Mouse (Mus musculus): Measurements from ENCODE around the gene Noc3l. TPM values are rescaled to one million over a fixed set of nuclear protein-coding genes. Genes with fewer than 3 reads are reported as not detected.

Noc3l gene
- polyA plus RNA-seq, 1 experiment from 2014 or later = 9.3 TPM

- no peaks in the 10 kb centered on the region for H3K27me3 ChIP-seq (ENCODE audit: control insufficient read depth, insufficient read depth, low read length)
- WGBS = 84% methylated on average over 9 of the region's 9 CpGs
- H3K4me3 ChIP-seq (ENCODE audit: low read depth, low read length) = no peak overlapping the region
- no peak for ATAC-seq (ENCODE audit: insufficient number of reproducible peaks, insufficient read depth, low FRiP score, low read depth)
- H3K36me3 ChIP-seq (ENCODE audit: control insufficient read depth, insufficient read depth, low read length) = peaks cover 10% of the 10 kb centered on the region
- no peak overlapping the region for H3K9ac ChIP-seq (replicated peaks; ENCODE audit: low read depth, low read length)
- no peaks in the 10 kb centered on the region for H3K9me3 ChIP-seq (ENCODE audit: control insufficient read depth, low read depth, low read length)
- H3K4me2 ChIP-seq (replicated peaks; ENCODE audit: low read depth, low read length) = no peak overlapping the region
- H3K4me1 ChIP-seq (ENCODE audit: control insufficient read depth, insufficient read depth, low read length) = no peaks in the 10 kb centered on the region
- H3K27ac ChIP-seq (ENCODE audit: low read length) = no peak overlapping the region
These were observed 35.5 kb downstream of the Noc3l start for GRCm38 (mm10) chr19:38783542-38783941.

- no peak for ATAC-seq (ENCODE audit: insufficient number of reproducible peaks, insufficient read depth, low FRiP score, low read depth)
- WGBS = 58% methylated on average over 2 of the region's 2 CpGs
- Histone ChIP-seq H3K27me3 (ENCODE audit: control insufficient read depth, insufficient read depth, low read length) (no peaks in the 10 kb centered on the region), H3K4me3 (ENCODE audit: low read depth, low read length) (no peak overlapping the region), H3K9ac (replicated peaks; ENCODE audit: low read depth, low read length) (no peak overlapping the region), H3K36me3 (ENCODE audit: control insufficient read depth, insufficient read depth, low read length) (peaks cover 3% of the 10 kb centered on the region; the same call in 1 of the 2 replicates), H3K4me1 (ENCODE audit: control insufficient read depth, insufficient read depth, low read length) (no peaks in the 10 kb centered on the region), H3K9me3 (ENCODE audit: control insufficient read depth, low read depth, low read length) (no peaks in the 10 kb centered on the region), H3K4me2 (replicated peaks; ENCODE audit: low read depth, low read length) (no peak overlapping the region), H3K27ac (ENCODE audit: low read length) (no peak overlapping the region)
These were observed 40.2 kb downstream of the Noc3l start for GRCm38 (mm10) chr19:38778805-38779204.

GRCm38 (mm10) chr19:38775548-38775947 is 43.5 kb downstream of the Noc3l start:
- Histone ChIP-seq H3K4me3 (ENCODE audit: low read depth, low read length) (no peak overlapping the region), H3K9ac (replicated peaks; ENCODE audit: low read depth, low read length) (no peak overlapping the region), H3K27me3 (ENCODE audit: control insufficient read depth, insufficient read depth, low read length) (no peaks in the 10 kb centered on the region), H3K27ac (ENCODE audit: low read length) (no peak overlapping the region), H3K9me3 (ENCODE audit: control insufficient read depth, low read depth, low read length) (no peaks in the 10 kb centered on the region), H3K4me2 (replicated peaks; ENCODE audit: low read depth, low read length) (no peak overlapping the region), H3K36me3 (ENCODE audit: control insufficient read depth, insufficient read depth, low read length) (no peaks in the 10 kb centered on the region), H3K4me1 (ENCODE audit: control insufficient read depth, insufficient read depth, low read length) (no peaks in the 10 kb centered on the region)
- ATAC-seq (ENCODE audit: insufficient number of reproducible peaks, insufficient read depth, low FRiP score, low read depth) = no peak
- 50% methylated on average over 4 of the region's 4 CpGs for WGBS

- ATAC-seq (ENCODE audit: insufficient number of reproducible peaks, insufficient read depth, low FRiP score, low read depth) = no peak
- 50% methylated on average over 2 of the region's 2 CpGs for WGBS
These were observed 52.7 kb downstream of the Noc3l start for GRCm38 (mm10) chr19:38766306-38766705.

GRCm38 (mm10) chr19:38760441-38760840 is 58.6 kb downstream of the Noc3l start:
- no peak for ATAC-seq (ENCODE audit: insufficient number of reproducible peaks, insufficient read depth, low FRiP score, low read depth)
- Histone ChIP-seq H3K9me3 (ENCODE audit: control insufficient read depth, low read depth, low read length) (no peaks in the 10 kb centered on the region), H3K27ac (ENCODE audit: low read length) (no peak overlapping the region), H3K36me3 (ENCODE audit: control insufficient read depth, insufficient read depth, low read length) (no peaks in the 10 kb centered on the region), H3K27me3 (ENCODE audit: control insufficient read depth, insufficient read depth, low read length) (no peaks in the 10 kb centered on the region), H3K9ac (replicated peaks; ENCODE audit: low read depth, low read length) (no peak overlapping the region), H3K4me1 (ENCODE audit: control insufficient read depth, insufficient read depth, low read length) (no peaks in the 10 kb centered on the region), H3K4me2 (replicated peaks; ENCODE audit: low read depth, low read length) (no peak overlapping the region), H3K4me3 (ENCODE audit: low read depth, low read length) (no peak overlapping the region)
- WGBS = 66% methylated on average over 3 of the region's 3 CpGs

More at GRCm38 (mm10) chr19:38766306-38766705, 52.7 kb downstream of the Noc3l start:
- H3K9me3 ChIP-seq (ENCODE audit: control insufficient read depth, low read depth, low read length) = no peaks in the 10 kb centered on the region
- H3K27me3 ChIP-seq (ENCODE audit: control insufficient read depth, insufficient read depth, low read length) = no peaks in the 10 kb centered on the region
- H3K9ac ChIP-seq (replicated peaks; ENCODE audit: low read depth, low read length) = no peak overlapping the region
- H3K27ac ChIP-seq (ENCODE audit: low read length) = no peak overlapping the region
- no peaks in the 10 kb centered on the region for H3K4me1 ChIP-seq (ENCODE audit: control insufficient read depth, insufficient read depth, low read length)
- H3K36me3 ChIP-seq (ENCODE audit: control insufficient read depth, insufficient read depth, low read length) = no peaks in the 10 kb centered on the region
- no peak overlapping the region for H3K4me3 ChIP-seq (ENCODE audit: low read depth, low read length)
- H3K4me2 ChIP-seq (replicated peaks; ENCODE audit: low read depth, low read length) = no peak overlapping the region

- ATAC-seq (ENCODE audit: insufficient number of reproducible peaks, insufficient read depth, low FRiP score, low read depth) = no peak
- Histone ChIP-seq H3K36me3 (ENCODE audit: control insufficient read depth, insufficient read depth, low read length) (no peaks in the 10 kb centered on the region), H3K27ac (ENCODE audit: low read length) (no peak overlapping the region), H3K4me1 (ENCODE audit: control insufficient read depth, insufficient read depth, low read length) (no peaks in the 10 kb centered on the region), H3K4me2 (replicated peaks; ENCODE audit: low read depth, low read length) (no peak overlapping the region), H3K27me3 (ENCODE audit: control insufficient read depth, insufficient read depth, low read length) (no peaks in the 10 kb centered on the region), H3K9ac (replicated peaks; ENCODE audit: low read depth, low read length) (no peak overlapping the region), H3K9me3 (ENCODE audit: control insufficient read depth, low read depth, low read length) (no peaks in the 10 kb centered on the region), H3K4me3 (ENCODE audit: low read depth, low read length) (no peak overlapping the region)
- WGBS = 65% methylated on average over 7 of the region's 7 CpGs
These were observed 60.2 kb downstream of the Noc3l start for GRCm38 (mm10) chr19:38758685-38759472.

GRCm38 (mm10) chr19:38758056-38758455 is 61.0 kb downstream of the Noc3l start:
- H3K36me3 ChIP-seq (ENCODE audit: control insufficient read depth, insufficient read depth, low read length) = no peaks in the 10 kb centered on the region
- H3K9me3 ChIP-seq (ENCODE audit: control insufficient read depth, low read depth, low read length) = no peaks in the 10 kb centered on the region
- H3K27me3 ChIP-seq (ENCODE audit: control insufficient read depth, insufficient read depth, low read length) = no peaks in the 10 kb centered on the region
- H3K27ac ChIP-seq (ENCODE audit: low read length) = no peak overlapping the region
- no peak overlapping the region for H3K4me2 ChIP-seq (replicated peaks; ENCODE audit: low read depth, low read length)
- ATAC-seq (ENCODE audit: insufficient number of reproducible peaks, insufficient read depth, low FRiP score, low read depth) = no peak
- 67% methylated on average over 5 of the region's 5 CpGs for WGBS
- no peak overlapping the region for H3K4me3 ChIP-seq (ENCODE audit: low read depth, low read length)
- H3K9ac ChIP-seq (replicated peaks; ENCODE audit: low read depth, low read length) = no peak overlapping the region
- H3K4me1 ChIP-seq (ENCODE audit: control insufficient read depth, insufficient read depth, low read length) = no peaks in the 10 kb centered on the region

GRCm38 (mm10) chr19:38757161-38757560 is 61.9 kb downstream of the Noc3l start:
- no peaks in the 10 kb centered on the region for H3K9me3 ChIP-seq (ENCODE audit: control insufficient read depth, low read depth, low read length)
- no peaks in the 10 kb centered on the region for H3K27me3 ChIP-seq (ENCODE audit: control insufficient read depth, insufficient read depth, low read length)
- no peaks in the 10 kb centered on the region for H3K4me1 ChIP-seq (ENCODE audit: control insufficient read depth, insufficient read depth, low read length)
- 89% methylated on average over 3 of the region's 3 CpGs for WGBS
- no peak for ATAC-seq (ENCODE audit: insufficient number of reproducible peaks, insufficient read depth, low FRiP score, low read depth)
- H3K27ac ChIP-seq (ENCODE audit: low read length) = no peak overlapping the region
- no peak overlapping the region for H3K4me3 ChIP-seq (ENCODE audit: low read depth, low read length)
- no peaks in the 10 kb centered on the region for H3K36me3 ChIP-seq (ENCODE audit: control insufficient read depth, insufficient read depth, low read length)
- no peak overlapping the region for H3K9ac ChIP-seq (replicated peaks; ENCODE audit: low read depth, low read length)
- no peak overlapping the region for H3K4me2 ChIP-seq (replicated peaks; ENCODE audit: low read depth, low read length)

GRCm38 (mm10) chr19:38750192-38750591 is 68.8 kb downstream of the Noc3l start:
- no peaks in the 10 kb centered on the region for H3K9me3 ChIP-seq (ENCODE audit: control insufficient read depth, low read depth, low read length)
- no peak overlapping the region for H3K9ac ChIP-seq (replicated peaks; ENCODE audit: low read depth, low read length)
- no peaks in the 10 kb centered on the region for H3K4me1 ChIP-seq (ENCODE audit: control insufficient read depth, insufficient read depth, low read length)
- H3K36me3 ChIP-seq (ENCODE audit: control insufficient read depth, insufficient read depth, low read length) = no peaks in the 10 kb centered on the region
- no peak for ATAC-seq (ENCODE audit: insufficient number of reproducible peaks, insufficient read depth, low FRiP score, low read depth)
- H3K27ac ChIP-seq (ENCODE audit: low read length) = no peak overlapping the region
- no peak overlapping the region for H3K4me3 ChIP-seq (ENCODE audit: low read depth, low read length)
- 57% methylated on average over 4 of the region's 4 CpGs for WGBS
- no peaks in the 10 kb centered on the region for H3K27me3 ChIP-seq (ENCODE audit: control insufficient read depth, insufficient read depth, low read length)
- no peak overlapping the region for H3K4me2 ChIP-seq (replicated peaks; ENCODE audit: low read depth, low read length)
